Mouse (Mus musculus): ENCODE results near the gene Gm5089.

Gm5089 gene

DNA sequence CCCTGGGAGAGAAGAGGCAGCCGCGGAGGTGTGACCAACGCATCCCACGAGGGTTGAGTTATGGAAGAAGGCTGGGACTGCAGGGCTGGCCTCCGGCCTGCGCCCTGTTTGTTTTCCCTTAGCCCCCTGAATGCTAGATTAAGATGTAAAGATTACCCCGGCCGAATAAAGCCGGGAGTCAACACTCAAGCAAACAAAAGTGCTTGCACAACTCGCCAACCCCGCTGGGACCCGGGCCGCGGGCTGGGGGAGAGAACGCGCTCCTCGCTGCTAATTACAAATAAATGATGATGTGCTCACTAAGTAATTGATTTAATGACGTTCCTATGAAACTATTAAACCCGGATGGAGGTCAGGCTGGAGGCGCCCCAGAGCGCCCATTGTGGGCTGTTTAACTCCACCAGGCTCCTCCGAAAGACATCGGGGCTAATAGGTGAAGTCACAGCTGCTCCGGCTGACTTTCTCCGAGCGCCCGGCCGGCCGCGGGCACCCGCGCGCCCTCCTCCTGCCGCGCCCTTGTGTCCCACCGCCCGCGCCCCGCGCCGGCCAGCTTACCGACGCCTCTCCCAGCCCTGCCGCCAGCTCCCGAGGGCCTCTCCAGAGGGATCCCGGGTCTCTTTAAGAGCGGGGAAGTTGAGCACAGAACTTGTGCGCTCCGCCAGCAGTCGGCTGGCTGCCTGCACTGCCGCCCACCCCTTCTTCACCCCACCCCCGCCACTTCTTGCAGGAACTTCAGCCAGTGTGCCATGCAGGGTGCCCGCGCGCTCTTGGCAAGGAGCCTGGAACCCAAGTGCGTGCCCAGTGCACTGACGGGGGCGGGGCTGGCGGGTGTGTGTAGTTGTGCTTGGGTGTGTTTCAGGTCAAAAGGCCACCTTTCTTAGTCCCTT, at the start of gene Gm5089:
TSS of gene Gm5089 (minus strand) at position 620 of the 887 bp plus-strand sequence.
- DNase-seq (ENCODE audit: low spot score), result no peak

GRCm38 (mm10) chr14:122492015-122492414, 41.1 kb upstream of the Gm5089 start:
- no peak for DNase-seq (ENCODE audit: low spot score)

DNA sequence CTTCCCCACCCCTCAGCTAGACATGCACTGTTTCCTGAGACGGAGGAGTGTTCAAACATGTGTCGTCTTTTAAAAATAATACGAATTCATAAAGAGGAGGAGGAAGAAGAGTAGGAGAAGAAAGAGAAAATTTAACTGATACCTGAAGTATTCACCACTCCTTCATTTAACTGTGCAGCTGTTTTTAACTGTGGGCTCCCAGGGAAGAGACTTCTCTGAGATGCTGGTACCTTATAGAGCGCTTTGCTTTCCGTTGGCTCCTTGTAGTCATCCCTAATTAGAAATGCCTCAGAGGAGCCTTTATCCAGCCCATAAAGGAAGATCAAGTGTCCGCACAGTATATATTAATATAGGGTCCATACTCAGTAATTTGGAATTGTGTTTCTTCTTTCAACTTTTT, 40.6 kb upstream of the Gm5089 start:
- DNase-seq (ENCODE audit: low spot score), result no peak

DNA sequence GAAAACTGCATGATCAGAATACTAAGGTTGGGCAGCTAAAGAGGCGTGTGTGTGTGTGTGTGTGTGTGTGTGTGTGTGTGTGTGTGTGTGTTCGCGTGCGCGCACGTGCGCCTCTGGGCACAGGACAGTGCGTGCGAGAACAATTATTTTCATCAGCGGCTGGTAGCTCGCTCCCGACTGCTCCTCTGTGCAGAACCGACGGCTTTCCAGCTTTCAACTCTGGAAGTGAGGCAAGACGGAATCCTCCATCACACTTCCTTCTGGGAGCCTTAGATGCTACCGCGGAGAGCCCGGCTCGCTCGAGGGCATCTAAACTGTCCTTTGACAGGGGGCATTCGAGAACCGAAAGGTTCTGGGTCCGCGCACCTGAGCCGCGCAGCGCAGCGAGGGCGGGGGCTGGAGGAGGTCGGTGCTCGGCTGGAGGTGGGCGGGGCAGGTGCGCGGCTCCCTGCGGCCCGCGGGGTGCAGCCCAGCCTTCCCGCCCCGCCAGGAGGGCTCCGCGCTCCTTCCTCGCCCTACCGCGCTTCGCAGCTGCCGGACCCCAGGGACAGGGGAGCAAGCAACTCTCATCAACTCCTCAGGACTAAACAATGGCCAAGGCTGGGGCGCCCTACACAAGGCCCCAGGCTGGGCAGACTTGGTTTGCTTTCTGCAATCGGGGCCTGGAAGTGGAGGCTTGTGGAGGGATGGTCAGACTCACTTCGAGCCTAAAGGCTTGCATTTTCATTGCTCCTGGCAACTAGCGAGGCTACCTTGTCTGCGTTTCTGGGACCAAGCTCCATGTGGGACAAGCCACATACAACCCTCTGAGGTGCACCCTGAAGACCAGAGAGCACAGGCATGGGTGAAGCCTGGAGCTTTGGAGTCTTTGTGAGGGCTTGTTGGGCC, 39.8 kb upstream of the Gm5089 start, which contains the start of gene Gm10837:
TSS of gene Gm10837 (plus strand) at position 146 of the 888 bp plus-strand sequence.
- DNase-seq (ENCODE audit: low spot score), result no peak

DNA sequence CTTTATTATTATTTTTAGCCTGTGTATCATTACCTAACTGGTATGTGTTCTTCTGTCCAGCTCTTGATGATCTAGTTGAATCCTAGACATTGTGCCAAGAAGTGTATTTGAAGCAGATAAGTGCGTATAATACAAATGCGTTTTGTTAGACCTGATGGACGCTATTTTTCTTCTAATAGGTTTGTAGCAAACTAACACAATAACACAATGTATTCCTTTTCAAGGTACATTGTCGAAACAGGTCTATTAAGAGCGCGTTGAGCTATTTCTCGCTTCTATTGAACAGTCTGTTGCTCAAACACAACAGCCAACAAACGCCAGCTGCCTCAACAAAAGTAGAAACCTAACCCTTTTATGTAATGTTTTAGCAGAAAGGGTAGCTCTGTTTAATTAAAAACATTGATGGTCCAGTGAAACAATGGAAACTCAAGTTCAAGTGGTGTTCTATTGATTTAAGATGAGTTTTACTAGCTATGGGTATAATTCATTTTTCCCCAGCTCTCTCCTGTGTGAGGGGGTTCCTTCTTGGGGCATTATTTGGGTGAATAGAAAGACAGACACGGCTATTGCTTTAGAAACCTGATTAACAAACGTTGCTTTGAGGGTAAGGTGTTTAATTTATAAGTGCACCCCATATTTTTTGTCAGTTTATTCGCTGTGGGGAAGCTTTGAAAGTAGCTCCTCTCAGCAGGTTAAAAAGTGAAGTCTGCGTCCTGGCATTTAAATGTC, 38.9 kb upstream of the Gm5089 start:
- no peak for DNase-seq (ENCODE audit: low spot score)

DNA sequence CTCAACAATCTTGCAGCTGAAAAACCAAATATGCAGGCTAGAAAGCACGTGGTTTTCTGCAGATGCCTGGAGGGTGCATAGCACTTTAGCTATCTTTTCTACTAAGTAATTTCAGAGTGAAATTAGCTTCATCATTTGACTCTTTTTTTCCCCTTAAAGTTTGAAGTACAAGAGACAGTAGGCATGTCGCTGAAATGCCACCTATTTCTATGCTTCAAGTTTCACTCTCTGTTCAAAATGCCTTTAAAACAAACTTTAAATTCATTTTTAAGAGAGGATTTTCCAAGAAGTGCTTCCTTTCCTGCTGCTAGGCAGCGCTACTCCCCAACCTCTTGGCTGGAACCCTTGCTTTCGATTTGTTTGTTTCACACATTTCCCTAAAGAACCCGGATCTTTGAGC, 38.1 kb upstream of the Gm5089 start:
- DNase-seq (ENCODE audit: low spot score), result no peak

GRCm38 (mm10) chr14:122487366-122487765, 36.5 kb upstream of the Gm5089 start:
- DNase-seq (ENCODE audit: low spot score), result no peak

DNA sequence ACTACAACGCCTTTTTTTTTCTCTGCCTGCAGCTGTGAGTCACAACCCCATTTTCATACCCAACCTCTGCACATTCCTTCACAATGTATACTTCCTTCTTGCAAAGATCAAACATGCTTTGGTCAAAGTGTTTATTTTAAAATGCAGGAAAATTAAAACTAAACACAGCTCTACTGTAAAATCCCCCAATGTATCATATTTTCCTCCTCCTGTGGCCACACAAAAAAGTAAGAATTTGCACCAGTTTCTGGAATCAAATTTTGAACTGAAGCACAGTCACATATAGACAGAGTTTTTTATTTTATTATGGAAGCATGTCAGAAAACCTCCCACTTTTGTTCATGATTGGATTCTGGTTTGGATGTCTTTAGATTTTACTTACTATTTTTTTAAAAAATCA, 35.7 kb upstream of the Gm5089 start:
- DNase-seq (ENCODE audit: low spot score), result no peak

DNA sequence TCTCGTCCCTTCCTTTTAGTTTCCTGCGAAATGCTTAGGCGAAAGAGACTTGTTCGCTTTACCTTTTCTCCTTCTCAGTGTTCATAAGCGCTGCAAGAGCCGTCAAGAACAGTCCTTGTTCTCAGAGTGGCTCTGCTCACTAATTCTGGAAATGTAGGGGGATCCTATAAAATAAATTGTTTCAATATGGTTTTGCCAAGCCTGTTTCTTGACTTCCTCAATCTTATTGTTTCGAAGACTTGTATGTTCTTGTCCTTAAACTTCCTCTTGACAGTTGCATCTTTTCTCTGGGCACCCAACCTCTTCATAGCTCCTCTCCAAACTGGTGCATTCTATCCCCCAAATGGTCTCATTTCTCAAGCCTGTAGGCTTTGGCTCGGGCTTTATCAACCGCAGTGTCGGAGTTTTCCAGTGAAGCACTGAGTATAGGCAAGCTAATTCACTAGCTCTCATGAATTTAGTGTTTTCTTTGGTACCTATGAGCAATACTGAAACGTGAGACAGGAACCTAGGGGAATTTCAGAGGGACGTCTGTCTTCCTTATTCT, 34.8 kb upstream of the Gm5089 start:
- no peak for DNase-seq (ENCODE audit: low spot score)

DNA sequence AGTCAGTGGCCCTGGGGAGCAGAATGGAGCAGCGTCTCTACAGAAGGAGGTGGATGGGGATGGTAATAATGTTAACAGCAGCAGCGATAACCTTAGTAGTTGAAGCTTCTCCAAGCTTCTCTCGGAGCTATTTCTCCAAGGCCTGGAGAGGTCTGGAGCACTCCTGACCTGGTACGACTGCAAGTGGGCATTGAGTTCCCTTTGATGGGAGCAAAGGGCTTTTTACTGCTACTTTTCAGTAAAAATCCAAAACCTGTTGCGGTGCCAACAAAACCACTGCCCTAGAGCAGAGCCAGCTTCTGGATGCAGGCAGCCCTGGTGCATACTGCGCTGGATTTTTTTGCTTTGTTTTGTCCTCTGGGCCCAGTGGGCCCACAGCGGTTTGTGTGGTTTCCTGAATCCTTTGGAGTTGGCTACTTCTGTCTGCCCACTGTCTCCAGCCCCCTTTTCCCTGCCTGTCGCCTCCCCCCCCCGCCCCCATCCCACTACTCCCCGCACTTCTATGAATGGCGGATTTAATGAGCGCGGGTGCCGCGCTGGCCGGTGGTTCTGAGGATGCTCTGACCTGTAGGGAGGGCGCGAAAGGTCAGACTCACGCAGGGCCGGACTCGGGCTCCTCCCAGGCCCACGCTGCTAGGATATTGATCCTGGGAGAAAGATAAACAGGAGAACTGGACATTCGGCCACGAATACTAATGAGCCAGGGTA, 34.1 kb upstream of the Gm5089 start:
- no peak for DNase-seq (ENCODE audit: low spot score)

GRCm38 (mm10) chr14:122484458-122484843, 33.5 kb upstream of the Gm5089 start:
- DNase-seq (ENCODE audit: low spot score), result no peak

GRCm38 (mm10) chr14:122483556-122484421, 32.9 kb upstream of the Gm5089 start:
- DNase-seq (ENCODE audit: low spot score), result no peak

DNA sequence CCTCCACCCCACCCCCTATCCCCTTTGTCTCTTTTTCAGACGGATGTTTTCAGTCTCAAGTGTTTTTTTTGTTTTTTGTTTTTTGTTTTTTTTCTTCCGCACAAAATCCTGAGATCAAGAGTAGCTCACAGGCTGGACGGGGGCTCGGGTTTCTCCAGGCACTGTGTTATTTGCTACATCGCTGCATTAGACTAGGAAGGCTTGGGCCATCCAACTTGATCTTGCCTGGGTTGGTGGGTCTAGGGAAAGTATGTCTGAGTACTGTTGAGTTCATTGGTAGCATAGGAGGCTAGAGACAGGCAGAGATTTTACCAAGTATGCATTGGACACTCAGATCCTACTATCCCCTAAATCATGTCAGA, 32.1 kb upstream of the Gm5089 start:
- no peak for DNase-seq (ENCODE audit: low spot score)

GRCm38 (mm10) chr14:122482081-122483023, 31.4 kb upstream of the Gm5089 start:
- no peak for DNase-seq (ENCODE audit: low spot score)

- no peak for DNase-seq (ENCODE audit: low spot score)
These were observed 30.3 kb upstream of the Gm5089 start for GRCm38 (mm10) chr14:122481181-122481580.

DNA sequence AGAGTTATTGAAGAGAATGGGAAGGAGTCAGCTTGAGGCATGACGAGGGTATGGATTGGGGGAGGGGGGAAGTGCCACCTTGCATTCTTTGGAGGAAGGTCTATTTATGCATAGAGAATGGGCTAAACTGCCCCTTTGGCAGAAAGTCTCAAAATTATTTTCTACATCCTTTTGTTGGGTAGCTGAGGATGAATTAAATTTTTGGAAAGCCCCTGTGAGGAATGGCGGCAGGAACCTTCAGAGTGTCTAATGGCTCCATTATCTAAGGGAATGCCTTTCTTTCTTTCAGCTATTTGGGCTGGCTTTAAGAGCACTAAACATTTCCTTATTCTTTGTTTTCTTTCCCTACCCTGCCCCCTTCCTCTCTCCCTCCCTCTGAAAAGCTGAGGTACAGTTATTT, 29.4 kb upstream of the Gm5089 start:
- no peak for DNase-seq (ENCODE audit: low spot score)

GRCm38 (mm10) chr14:122479461-122480109, 28.7 kb upstream of the Gm5089 start:
- DNase-seq (ENCODE audit: low spot score), result no peak

DNA sequence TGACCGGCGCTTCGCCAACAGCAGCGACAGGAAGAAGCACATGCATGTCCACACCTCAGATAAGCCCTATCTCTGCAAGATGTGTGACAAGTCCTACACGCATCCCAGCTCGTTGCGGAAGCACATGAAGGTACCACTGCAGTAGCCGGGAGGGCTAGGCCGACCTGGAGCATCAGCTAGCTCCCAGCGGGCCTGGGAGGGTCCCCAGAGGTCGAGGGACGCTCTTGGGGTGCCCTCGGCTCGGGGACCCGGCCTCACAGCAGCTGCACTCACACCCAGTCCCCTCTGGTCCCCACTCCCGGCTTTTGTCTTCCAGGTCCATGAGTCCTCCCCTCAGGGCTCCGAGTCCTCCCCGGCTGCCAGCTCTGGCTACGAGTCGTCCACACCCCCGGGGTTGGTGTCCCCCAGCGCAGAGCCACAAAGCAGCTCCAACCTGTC, 27.7 kb upstream of the Gm5089 start:
- DNase-seq (ENCODE audit: low spot score), result no peak
